Mouse (Mus musculus) T-helper 1 cell (primary cell): ENCODE data around the gene 4930550C14Rik.

Experiments
- in situ Hi-C: fragments of 300-600 bp; cut with MboI, MseI; formaldehyde crosslinking; loops from one replicate; pipeline ENCODE4 v1.15.1; 2025; ENCODE audit warnings: high pct_unique_total_duplicates

The 4930550C14Rik gene

DNA sequence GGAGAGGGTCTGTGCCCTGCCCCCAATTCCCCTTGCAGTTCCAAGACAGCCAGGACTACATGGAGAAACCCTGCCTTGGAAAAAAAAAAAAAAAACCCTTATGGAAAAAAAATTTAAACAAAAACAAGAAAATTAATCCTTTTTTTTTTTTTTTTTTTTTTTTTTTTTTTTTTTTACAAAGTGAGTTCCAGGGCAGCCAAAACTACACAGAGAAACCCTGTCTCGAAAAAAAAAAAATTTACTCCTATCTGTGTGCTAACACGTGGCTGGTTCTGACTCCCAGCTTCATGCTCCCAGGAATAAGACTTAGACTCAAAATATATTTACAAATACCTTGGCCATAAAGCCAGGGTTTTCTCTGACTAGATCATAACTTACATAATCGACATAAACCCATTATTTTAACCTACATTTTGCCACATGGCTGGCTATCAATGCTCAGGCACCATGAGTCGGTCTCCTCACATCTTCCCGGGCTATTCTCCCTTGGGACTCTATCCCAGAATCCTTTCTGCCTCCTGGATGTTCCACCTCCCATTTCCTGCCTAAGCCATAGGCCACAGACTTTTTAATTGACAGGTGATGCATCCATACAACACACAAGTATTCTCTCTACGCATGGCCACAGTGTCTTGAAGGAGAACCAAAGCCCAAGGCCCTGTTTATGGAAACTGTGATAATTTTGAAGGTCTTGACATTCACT is 2.1 kb downstream of the 4930550C14Rik start:
- in situ Hi-C loops = no loop called here

DNA sequence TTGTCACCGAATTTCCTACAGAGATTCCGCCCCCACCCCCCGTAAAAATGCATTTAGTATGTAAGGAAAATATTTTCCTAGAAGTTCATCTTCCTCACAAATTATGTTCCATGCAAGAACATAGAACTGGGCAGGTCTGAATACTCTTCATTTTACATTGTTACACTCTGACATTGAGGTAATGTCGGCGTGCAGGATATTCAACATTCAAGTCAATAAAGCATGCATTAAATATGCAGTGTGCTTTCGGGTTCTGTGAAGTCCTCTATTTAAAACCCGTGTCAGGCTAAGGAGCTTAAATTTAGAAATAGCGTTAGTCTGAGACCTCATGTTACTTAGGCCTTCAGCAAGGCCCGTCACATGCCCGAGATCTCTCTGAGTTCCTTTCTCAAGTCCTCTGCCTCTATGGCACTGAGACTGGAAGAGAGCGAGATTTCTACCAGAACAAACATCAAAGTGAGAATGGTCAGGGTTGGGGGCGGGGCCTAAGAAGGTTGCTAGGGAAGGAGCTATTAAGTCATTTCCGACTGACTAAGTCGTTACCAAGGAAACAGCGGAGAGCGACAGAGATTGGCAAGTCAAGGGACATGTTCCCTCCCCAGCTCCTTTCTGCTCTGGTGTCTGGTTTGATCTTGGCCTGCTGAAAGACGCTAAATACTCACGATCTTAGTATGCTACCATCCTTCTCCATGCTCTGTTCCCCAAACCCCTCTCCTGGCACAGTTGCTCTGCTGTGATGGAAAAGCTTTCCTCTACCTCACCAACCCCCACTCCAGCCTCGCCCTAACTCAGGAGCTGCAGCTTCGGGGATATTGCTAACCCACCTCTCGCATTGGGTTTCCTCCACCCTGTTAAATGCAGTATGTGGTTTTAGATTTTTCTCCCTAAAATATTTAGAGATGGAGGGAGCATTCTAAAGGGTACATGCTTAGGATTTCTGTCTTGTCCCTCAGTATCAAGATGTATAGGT is 2.9 kb downstream of the 4930550C14Rik start:
- in situ Hi-C loops = no loop called here

DNA sequence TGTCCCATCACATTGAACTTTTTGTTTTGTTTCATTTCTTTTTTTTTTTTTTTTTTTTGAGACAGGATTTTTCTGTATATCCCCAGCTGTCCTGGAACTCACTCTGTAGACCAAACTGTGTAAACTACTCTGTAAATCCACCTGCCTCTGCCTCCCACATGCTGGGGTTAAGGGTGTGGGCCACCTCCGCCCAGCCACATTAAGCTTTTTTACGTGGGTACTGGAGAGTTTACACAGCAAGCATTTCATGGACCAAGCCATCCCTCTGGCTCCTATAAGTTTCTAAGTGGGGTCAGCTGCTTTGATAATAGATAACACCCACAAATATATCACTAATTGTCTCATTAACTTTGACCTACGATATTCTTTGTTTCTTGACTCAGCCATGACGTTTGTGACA is 6.4 kb downstream of the 4930550C14Rik start:
- in situ Hi-C loops = no loop called here

DNA sequence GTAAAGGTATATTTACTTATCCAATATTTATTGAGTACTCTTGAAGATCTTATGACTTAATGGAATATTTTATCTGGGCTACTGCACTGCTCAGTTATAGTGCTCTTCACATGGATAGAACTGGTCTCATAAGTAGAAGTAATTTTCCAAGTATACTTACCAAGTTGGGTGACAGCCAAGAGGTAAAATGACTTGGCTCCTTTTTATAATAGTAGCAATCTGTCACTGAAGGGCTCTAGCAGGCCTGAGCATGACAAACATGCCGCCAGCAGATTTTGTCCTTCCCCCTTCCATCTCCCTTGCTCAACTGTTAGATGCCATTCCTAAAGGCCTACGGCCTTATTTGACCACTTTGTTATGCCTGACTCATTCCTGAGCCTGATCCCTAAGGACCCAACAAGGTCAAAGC is 6.8 kb downstream of the 4930550C14Rik start:
- in situ Hi-C loops = no loop called here

DNA sequence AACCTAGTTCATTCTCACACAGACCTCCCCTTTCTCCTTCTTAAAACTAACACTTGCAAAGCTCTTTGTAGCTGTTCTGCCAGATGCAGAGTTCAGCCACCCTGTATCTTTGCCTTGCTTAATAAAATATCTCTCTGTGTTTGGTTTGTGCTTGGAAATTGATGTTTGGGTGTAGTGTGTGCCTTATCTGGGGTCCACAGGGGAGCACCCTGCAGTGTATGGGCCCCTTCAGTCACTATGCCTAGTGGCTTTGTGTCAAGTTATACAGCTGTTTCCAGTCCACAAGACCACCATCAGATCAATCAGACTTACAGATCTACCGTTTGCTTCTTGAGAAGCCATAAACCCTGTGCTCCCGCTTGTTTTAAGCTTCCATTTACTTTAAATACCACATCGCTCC is 7.3 kb downstream of the 4930550C14Rik start:
- in situ Hi-C loops = no loop called here

DNA sequence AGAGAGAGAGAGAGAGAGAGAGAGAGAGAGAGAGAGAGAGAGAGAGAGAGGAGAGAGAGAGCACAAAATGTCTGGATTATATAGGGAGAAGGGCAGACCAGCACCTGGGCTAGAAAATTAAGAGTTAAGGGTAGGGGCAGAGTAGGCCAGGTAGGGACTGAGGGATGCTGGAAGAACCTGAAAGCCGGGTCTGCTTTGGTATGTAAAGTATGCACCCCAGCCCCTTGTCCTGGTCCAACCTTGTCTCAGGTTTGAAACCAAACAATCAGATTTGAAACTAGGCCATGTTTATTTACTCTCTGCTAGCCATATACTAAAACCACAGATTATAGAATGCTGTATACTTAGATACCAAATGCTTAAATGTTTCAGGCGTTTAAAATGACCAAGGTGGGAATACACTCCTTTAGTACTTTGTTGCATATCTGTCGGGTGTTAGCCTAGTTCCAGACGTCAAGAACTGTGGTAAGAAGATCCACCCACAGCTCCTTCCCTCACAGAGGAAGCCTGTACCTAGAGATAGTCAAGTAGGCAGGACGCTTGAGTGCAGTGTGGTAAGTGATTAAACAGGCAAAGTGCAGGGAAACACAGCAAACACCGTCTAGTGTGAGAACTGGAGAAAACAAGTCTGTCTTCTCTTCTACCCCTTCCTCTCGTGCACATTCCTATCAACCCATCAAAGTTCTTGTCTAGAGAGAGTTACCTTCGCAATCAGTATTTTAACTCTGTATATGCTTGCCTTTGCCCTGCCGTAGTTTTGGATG is 20.2 kb downstream of the 4930550C14Rik start:
- in situ Hi-C loops = no loop called here

DNA sequence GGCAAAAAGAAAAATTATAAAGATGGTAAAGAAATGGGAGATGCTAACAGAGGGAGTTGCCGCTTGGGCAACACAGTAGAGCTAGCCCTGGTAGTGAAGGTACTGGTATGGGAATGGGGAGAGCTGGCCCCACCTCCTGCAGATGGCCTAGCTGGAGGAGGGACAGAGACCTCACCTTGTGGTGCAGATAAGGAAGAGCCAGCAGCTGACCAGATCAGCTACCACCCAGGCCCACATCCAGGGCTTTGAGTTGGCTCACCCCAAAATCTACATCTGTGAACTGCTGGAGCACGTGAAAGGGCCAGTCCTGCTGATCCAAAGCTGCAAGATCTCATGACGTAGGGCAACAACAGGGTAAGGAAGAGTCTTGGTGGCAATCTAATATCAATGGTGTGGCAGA is 24.6 kb downstream of the 4930550C14Rik start:
- in situ Hi-C loops = no loop called here

DNA sequence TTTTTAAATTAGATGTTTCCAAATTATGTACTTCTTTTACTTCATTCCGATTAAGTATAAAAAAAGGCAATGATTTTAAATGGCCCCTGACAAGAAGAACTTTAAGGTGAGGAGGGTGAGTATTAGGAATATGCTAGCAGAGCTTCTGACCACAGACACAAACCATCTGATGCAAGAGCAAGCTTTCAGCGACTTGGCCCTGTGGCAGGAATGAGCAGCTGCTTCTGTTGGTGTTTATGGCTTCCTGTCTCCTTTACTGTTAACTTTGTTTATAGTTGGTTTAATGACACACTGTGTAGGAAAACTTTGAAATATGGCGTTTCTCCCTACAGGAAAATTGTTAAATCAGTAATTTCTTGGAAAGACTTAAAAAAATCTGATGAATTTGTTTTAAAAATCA is 25.5 kb downstream of the 4930550C14Rik start:
- in situ Hi-C loops = no loop called here

DNA sequence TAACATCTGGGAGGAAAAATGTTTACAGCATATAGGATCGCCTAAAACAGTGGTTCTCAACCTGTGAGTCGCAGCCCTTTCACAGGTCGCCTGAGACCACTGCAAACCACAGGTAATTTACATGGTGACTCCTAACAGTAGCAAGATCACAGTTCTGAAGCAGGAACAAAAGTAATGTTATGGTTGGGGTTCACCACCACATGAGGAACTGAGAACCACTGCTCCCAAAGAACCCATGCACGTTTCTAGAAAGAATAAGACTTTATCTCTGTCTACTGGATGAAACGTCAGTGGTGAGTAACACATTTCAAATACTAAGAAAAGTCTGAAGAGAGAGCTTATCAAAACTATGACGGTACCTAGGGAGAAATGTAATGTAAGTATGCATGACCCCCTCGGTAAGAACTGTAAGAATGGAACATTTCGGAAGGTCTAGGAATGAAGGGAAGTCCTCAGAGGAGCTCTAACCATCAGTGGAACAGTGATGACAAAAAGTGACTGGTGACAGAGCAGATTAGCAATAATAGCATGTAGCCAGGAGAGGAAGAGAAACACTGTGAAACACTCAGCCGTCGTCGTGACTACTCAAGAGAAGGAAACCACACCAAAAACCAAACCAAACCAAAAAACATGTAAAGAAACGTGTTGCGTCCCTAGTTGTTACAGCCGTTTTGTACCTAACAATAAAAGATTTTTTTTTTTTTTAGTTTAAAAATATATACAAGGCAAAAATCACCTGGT is 33.9 kb downstream of the 4930550C14Rik start:
- in situ Hi-C loops = no loop called here

DNA sequence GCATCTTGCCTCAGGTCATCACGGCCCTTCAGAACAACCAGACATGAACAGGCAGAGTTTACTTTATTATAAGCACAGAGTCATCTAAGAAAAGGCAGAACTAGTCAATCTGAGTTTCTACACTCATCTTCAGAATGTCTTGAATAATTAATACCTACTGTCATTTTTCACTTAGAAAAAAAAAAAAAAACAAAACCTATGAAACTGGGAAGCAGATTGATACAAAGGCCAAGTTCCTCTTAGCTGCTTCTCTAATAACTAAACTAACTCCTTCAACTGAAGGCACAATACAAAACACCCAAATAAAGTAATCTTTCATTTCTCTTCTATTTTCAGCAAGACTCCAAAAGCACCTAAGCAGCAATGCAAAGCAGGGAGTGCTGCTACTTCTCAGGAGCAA is 48.5 kb downstream of the 4930550C14Rik start:
- in situ Hi-C loops = no loop called here

DNA sequence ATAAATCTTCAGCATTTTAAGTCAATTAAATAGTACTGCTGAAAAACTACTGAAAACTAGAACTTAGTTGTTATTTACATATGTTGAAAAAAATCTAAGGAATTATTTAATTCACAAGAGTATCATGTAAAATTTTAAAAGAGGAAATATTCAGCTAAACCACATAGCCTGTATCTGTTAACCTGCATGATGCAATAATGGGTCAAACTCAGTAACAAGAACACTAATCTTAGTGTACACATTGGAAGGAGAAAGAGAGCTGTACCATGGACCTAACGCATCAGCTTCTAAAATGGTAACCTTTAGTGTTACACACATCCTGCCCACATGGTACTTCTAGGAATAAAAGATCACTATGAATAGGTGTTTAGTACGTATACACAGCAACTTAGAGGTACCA is 49.9 kb downstream of the 4930550C14Rik start:
- in situ Hi-C loops = no loop called here

DNA sequence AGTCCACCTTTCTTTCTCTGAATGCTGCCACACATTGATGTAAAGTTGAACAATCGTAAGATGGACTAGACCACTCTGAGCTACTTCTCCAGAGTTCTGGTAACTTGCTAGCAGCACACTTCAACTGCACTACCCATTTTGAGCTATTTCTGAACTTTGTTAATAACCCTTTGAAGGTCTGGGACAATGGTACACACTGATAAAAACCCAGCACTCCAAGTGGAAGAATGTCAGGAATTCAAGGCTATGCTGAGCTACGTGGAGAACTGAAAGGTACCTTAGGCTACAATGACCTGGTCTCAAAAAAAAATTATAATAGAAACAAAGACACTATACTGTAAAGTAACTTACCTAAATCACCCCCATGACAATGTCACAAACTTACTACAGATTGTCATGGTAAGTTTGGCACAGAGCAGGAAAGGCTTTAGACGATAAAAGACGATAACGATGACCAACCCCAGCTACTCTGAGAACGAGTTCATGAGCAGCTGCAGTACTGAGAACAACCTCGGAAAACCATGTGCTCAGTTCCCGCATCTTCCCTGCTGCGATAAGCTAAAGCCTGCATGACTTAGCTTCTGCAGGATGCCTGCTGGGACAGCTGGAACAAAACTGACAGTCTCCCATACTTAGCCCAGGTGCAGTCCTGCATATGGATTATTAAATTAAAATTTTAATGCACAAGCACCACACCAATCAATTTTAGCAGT is 70.8 kb downstream of the 4930550C14Rik start:
- in situ Hi-C loops = no loop called here
